Mouse (Mus musculus) embryonic facial prominence, embryonic 14.5 days (tissue): ENCODE results near the gene C1qb. TPM values are rescaled to one million over a fixed set of nuclear protein-coding genes. Genes with fewer than 3 reads are reported as not detected.
A peak's percentile ranks its signal among the peaks of the same experiment; 100 is the strongest.

Source experiments
- ATAC-seq: fragments of 200-750 bp; cut with Nextera tagmentation; 2 replicates; pipeline ENCODE4 v1.8.0; 2017; ENCODE audit warnings: low read depth, moderate number of reproducible peaks, moderate TSS enrichment
- DNase-seq: peaks from one replicate; pipeline ENCODE4 v3.0.0-alpha.2; 2015; ENCODE audit warnings: low spot score
- H3K27ac ChIP-seq: fragments of 300-500 bp; sonication (generic); replicated peaks from 2 replicates; pipeline ENCODE4 v1.5.1; 2014; ENCODE audit warnings: low read depth, mild to moderate bottlenecking, low read length, moderate library complexity
- H3K27me3 ChIP-seq: fragments of 300-500 bp; sonication (generic); replicated peaks from 2 replicates; pipeline ENCODE4 v1.6.1; 2014; ENCODE audit warnings: low read length; ENCODE audit not compliant: control insufficient read depth, insufficient read depth
- H3K36me3 ChIP-seq: fragments of 300-500 bp; sonication (generic); 2 replicates; pipeline ENCODE4 v1.6.1; 2014; ENCODE audit warnings: low read length, mixed read lengths; ENCODE audit not compliant: control insufficient read depth, insufficient read depth
- H3K4me1 ChIP-seq: fragments of 300-500 bp; sonication (generic); 2 replicates; pipeline ENCODE4 v1.6.1; 2014; ENCODE audit warnings: antibody characterized with exemption, low read length; ENCODE audit not compliant: control insufficient read depth, insufficient read depth
- H3K4me2 ChIP-seq: fragments of 300-500 bp; sonication (generic); 2 replicates; pipeline ENCODE4 v1.6.1; 2014; ENCODE audit warnings: low read depth, mild to moderate bottlenecking, low read length, moderate library complexity, mixed read lengths
- H3K4me3 ChIP-seq: fragments of 300-500 bp; sonication (generic); 2 replicates; pipeline ENCODE4 v1.5.1; 2014; ENCODE audit warnings: low read depth, mild to moderate bottlenecking, low read length
- H3K9ac ChIP-seq: fragments of 300-500 bp; sonication (generic); 2 replicates; pipeline ENCODE4 v1.6.1; 2014; ENCODE audit warnings: low read depth, mild to moderate bottlenecking, low read length, moderate library complexity, mixed read lengths
- H3K9me3 ChIP-seq: fragments of 300-500 bp; sonication (generic); 2 replicates; pipeline ENCODE4 v1.6.1; 2016; ENCODE audit warnings: low read length; ENCODE audit not compliant: control insufficient read depth
- WGBS: fragments of 180-500 bp; shearing (Covaris S2); extraction: QIAGEN DNeasy Blood & Tissue Kit; methylation state at CpG from one replicate; pipeline ENCODE4 v1.1.7; 2014; 5-methylcytosine and 5-hydroxymethylcytosine counted together
- polyA plus RNA-seq: library from polyadenylated mRNA; unstranded; fragments of >200 nt; fragmentation: Nextera tagmentation; extraction: Ambion mirVana; gene quantifications from 2 replicates; pipeline ENCODE4 v1.2.1, GENCODE M21; 2014

C1qb gene
- polyA plus RNA-seq, 1 experiment from 2014 or later, result 99.6 TPM

DNA sequence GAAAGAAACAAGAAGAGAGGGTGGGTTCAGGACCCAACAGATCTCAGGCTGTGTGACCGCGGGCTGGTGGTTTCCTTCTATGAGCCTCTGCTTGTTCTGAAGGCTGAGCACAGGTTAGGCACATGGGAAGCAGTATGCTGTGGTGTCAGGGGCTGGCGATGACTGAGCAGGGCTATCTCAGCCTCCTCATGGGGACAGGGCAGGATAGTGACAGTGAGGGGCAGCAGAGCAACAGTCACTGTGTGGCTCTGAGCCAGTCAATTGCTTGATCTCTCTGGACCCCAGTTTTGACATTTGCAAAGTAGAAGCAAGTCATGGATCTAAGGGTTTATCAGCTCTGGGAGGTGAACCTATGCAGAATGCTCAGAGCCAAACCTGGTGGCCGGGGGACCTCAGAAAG lies 5.1 kb upstream of the C1qb start:
- Histone ChIP-seq H3K9me3 (no peaks in the 10 kb centered on the region), H3K9ac (no peak overlapping the region), H3K4me3 (no peak overlapping the region), H3K36me3 (no peaks in the 10 kb centered on the region), H3K27me3 (peaks cover 19% of the 10 kb centered on the region), H3K4me1 (no peaks in the 10 kb centered on the region), H3K4me2 (no peak overlapping the region), H3K27ac (no peak overlapping the region)
- ATAC-seq (no peak), DNase-seq (no peak)
- 88% methylated on average over 4 of the region's 4 CpGs for WGBS

DNA sequence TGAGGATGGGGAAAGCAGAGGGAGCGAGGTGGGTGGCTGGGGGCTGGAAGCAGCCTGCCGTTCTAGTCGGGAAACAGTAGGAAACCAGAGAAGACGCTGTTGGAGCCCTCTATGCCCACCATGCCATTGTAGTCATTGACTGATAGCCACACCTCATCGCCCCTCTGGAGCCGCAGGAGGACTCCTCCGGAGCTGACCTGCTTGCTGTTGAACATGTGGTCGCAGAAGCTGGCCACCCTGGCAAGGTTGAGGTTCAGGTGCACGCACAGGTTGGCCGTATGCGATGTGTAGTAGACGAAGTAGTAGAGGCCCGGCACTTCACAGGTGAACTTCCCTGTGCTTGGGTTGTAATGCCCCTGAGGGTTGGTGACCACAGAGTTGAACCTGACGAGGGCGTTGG lies 4.0 kb upstream of the C1qb start:
- Histone ChIP-seq H3K27ac (no peak overlapping the region), H3K27me3 (peaks cover 10% of the 10 kb centered on the region), H3K4me2 (no peak overlapping the region), H3K4me1 (no peaks in the 10 kb centered on the region), H3K9ac (no peak overlapping the region), H3K4me3 (no peak overlapping the region), H3K36me3 (no peaks in the 10 kb centered on the region), H3K9me3 (no peaks in the 10 kb centered on the region)
- DNase-seq (no peak), ATAC-seq (no peak)
- WGBS, result 84% methylated on average over 13 of the region's 15 CpGs

DNA sequence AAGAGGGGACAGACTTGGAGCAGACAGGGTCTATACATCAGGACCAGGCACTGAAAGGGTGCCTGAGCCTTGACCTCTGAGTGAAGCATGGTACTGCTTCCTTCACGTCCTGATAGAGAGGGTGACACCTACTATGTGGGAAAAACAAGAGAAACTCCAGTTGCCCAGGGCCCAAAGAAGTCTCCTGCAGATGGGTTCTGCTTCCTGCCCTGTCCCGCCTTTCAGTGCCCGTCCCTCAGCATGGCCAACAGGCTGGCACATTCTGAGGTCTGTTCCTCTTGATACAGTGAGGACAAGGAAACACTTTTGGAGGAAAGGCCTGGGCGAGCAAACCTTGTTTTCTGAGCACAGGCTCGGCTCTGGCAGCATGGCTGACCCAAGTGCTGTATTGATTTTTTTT lies 1.7 kb upstream of the C1qb start:
- DNase-seq, result no peak
- Histone ChIP-seq H3K4me1 (no peaks in the 10 kb centered on the region), H3K9me3 (no peaks in the 10 kb centered on the region), H3K36me3 (no peaks in the 10 kb centered on the region), H3K9ac (no peak overlapping the region), H3K27ac (no peak overlapping the region), H3K4me2 (no peak overlapping the region), H3K4me3 (no peak overlapping the region), H3K27me3 (no peaks in the 10 kb centered on the region; the same call in 1 of the 2 replicates)
- 61% methylated on average over 5 of the region's 5 CpGs for WGBS
- ATAC-seq, result no peak

DNA sequence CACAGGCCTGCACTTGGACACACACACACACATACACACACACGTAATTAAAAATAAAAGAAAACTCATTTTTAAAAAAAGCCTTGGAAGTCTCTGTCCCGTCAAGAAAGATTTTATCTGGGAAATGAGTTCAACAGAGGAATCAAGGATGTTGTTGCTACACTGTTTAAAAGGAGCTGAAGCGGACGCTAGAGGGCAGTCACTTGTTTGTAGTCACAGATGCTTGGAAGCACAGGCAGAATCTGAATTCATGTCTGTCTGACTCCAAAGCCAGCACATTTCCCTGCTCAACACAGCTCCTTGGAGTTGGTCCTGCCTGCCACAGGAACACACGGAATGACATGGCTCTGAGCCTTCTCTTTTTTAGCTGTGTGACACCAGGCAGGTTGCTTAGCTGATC lies 7.4 kb downstream of the C1qb start:
- Histone ChIP-seq H3K27ac (no peak overlapping the region), H3K36me3 (no peaks in the 10 kb centered on the region), H3K4me3 (no peak overlapping the region), H3K27me3 (no peaks in the 10 kb centered on the region), H3K9me3 (no peaks in the 10 kb centered on the region), H3K4me1 (no peaks in the 10 kb centered on the region), H3K9ac (no peak overlapping the region), H3K4me2 (no peak overlapping the region)
- ATAC-seq, result no peak
- DNase-seq, result no peak
- whole genome bisulfite sequencing, result 24% methylated on average over 5 of the region's 5 CpGs

DNA sequence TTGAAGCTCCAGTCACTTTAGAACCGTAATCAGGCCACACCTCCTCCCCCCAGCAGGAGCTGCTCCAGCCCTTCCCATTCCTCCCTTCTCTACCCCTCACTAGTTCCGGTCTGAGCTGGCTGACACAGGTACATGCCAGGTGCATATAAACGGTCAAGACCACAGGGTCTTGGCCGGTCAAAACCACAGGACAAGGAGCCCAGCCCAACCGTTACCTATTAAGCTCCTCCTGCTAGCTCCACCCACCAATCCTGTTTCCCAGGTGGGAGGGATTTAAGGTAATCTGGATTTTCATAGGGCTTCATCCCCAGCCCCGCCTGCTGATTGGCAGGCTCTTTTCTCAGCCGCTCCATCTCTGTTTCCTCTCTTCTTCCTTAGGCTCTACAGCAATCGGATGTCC lies 7.8 kb downstream of the C1qb start:
- Histone ChIP-seq H3K4me3 (no peak overlapping the region), H3K9me3 (no peaks in the 10 kb centered on the region), H3K9ac (no peak overlapping the region), H3K4me1 (no peaks in the 10 kb centered on the region), H3K27me3 (no peaks in the 10 kb centered on the region), H3K4me2 (no peak overlapping the region), H3K27ac (no peak overlapping the region), H3K36me3 (no peaks in the 10 kb centered on the region)
- WGBS, result 48% methylated on average over 8 of the region's 8 CpGs
- no peak for ATAC-seq
- no peak for DNase-seq

DNA sequence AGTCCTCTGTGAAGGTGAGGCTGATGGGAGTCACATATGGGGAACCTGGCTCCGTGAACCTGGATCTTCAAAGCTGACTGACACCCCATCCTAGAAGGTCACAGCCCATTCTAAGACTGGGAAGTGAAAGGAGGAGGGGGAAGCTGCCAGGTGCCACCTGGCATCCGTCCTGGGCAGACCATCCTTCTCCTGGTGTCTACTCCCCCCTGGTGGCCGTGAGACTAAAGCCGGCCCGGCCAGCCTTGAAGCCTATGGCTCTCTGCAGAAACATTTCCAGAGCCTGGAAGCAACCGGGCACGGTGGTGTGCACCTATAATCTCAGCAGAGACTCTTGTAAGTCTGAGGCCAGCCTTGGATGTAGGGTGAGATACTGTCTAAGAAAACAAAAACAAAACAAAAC lies 9.0 kb downstream of the C1qb start:
- H3K9ac ChIP-seq, result no peak overlapping the region
- ATAC-seq, result no peak
- no peak overlapping the region for H3K27ac ChIP-seq
- no peaks in the 10 kb centered on the region for H3K4me1 ChIP-seq
- 20% methylated on average over 7 of the region's 7 CpGs for WGBS
- H3K36me3 ChIP-seq, result no peaks in the 10 kb centered on the region
- no peaks in the 10 kb centered on the region for H3K9me3 ChIP-seq
- H3K27me3 ChIP-seq, result no peaks in the 10 kb centered on the region
- H3K4me3 ChIP-seq, result no peak overlapping the region
- peak; percentile 57 for DNase-seq
- H3K4me2 ChIP-seq, result no peak overlapping the region

DNA sequence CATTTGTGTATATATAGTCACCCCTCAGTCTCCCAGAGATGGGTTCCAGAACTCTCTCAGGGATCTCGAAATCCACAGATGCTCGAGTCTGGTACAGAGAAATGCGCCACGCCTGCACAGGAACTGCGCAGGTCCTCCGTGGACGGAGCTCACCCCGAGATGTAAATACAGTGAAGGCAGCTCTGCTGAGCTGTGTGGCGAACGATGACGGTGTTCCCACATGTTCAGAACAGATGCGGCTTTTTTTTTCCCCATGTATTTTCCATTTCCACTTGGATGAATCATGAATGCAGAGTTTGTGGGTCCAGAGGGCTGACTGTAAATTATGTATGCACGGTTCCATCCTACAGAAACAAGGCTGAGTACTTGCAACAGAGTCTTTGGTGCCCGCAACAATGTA lies 11.0 kb downstream of the C1qb start:
- Histone ChIP-seq H3K27ac (no peak overlapping the region), H3K4me1 (no peaks in the 10 kb centered on the region), H3K27me3 (no peaks in the 10 kb centered on the region), H3K36me3 (no peaks in the 10 kb centered on the region), H3K9me3 (no peaks in the 10 kb centered on the region), H3K4me2 (no peak overlapping the region), H3K4me3 (no peak overlapping the region), H3K9ac (no peak overlapping the region)
- DNase-seq, result no peak
- ATAC-seq, result no peak
- WGBS, result 80% methylated on average over 14 of the region's 14 CpGs

DNA sequence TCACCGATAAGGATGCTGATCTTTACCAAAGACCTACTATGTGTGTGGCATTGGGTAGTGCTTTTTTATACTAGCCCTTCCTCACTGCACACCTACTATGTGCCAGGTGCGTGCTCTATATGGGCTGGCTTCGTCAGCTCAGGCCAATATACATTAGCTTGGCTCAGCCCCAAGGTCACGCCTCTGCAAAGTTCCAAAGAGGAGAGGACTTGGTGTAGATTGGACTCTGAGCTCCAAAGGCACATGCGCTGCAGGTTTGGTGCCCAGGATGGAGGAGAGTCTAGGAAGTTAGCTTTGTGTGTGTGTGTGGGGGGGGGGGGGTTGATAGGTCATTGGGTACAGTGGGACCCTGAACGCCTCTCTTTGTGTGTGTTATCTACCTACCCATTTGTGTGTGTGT lies 17.6 kb downstream of the C1qb start:
- Histone ChIP-seq H3K27me3 (no peaks in the 10 kb centered on the region), H3K27ac (no peak overlapping the region), H3K4me3 (no peak overlapping the region), H3K9me3 (no peaks in the 10 kb centered on the region), H3K9ac (no peak overlapping the region), H3K36me3 (no peaks in the 10 kb centered on the region), H3K4me1 (no peaks in the 10 kb centered on the region), H3K4me2 (no peak overlapping the region)
- WGBS, result 81% methylated on average over 6 of the region's 6 CpGs
- no peak for ATAC-seq
- no peak for DNase-seq

DNA sequence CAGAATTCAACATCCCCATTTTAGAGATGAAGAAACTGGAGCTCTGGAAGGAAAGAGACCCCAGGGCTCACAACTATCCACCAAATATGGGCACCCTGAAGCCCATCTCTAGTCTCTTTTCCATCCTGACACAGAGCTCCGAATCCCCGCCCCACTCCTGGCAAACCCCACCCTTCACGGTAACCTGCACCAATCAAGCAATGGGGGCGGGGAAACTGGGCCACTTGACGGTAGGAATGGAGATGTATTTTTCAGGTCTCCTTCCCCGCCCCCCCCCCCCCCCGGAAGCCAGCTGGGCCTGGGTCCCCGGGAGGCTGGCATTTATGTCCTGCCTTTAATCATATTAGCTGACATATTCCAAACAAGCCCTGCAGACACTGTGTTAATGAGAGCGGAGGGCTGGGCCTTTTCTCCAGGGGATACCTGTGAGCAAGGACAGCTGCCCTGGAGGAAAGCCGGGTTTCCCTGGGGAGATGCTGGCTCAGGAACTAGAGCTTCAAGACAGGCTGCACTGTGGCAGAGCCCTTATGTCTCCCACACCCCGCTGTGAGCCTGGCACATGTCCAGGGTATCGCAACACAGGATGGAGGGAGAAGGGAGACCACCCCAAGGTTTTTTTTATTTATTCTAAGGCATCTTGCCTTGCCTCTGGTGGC lies 18.2 kb downstream of the C1qb start:
- no peaks in the 10 kb centered on the region for H3K4me1 ChIP-seq
- H3K36me3 ChIP-seq, result no peaks in the 10 kb centered on the region
- no peaks in the 10 kb centered on the region for H3K9me3 ChIP-seq
- no peak overlapping the region for H3K4me3 ChIP-seq
- H3K9ac ChIP-seq, result no peak overlapping the region
- 12% methylated on average over 11 of the region's 12 CpGs for WGBS
- H3K4me2 ChIP-seq, result no peak overlapping the region
- H3K27ac ChIP-seq, result no peak overlapping the region
- DNase-seq (peak; percentile 64), ATAC-seq (peak; percentile 84)
- H3K27me3 ChIP-seq, result no peaks in the 10 kb centered on the region
